Mouse (Mus musculus) liver, embryonic 13.5 days (tissue): ENCODE measurements around the gene Med13l. TPM values are rescaled to one million over a fixed set of nuclear protein-coding genes. Genes with fewer than 3 reads are reported as not detected.

ENCODE experiments used
- ATAC-seq: fragments of 200-750 bp; cut with Nextera tagmentation; 2 replicates; pipeline ENCODE4 v1.8.0; 2017; ENCODE audit warnings: low read depth, mild to moderate bottlenecking, moderate number of reproducible peaks, moderate library complexity
- DNase-seq: peaks from one replicate; pipeline ENCODE4 v3.0.0; 2022
- H3K27ac ChIP-seq: fragments of 300-500 bp; sonication (generic); 2 replicates; pipeline ENCODE4 v1.5.1; 2015; ENCODE audit warnings: moderate library complexity, mild to moderate bottlenecking, inconsistent platforms
- H3K27me3 ChIP-seq: fragments of 300-500 bp; sonication (generic); 2 replicates; pipeline ENCODE4 v1.6.1; 2015; ENCODE audit warnings: mild to moderate bottlenecking, inconsistent platforms
- H3K36me3 ChIP-seq: fragments of 300-500 bp; sonication (generic); 2 replicates; pipeline ENCODE4 v1.6.1; 2015; ENCODE audit warnings: mild to moderate bottlenecking, inconsistent platforms
- H3K4me1 ChIP-seq: fragments of 300-500 bp; sonication (generic); replicated peaks from 2 replicates; pipeline ENCODE4 v1.6.1; 2015; ENCODE audit warnings: inconsistent platforms
- H3K4me2 ChIP-seq: fragments of 300-500 bp; sonication (generic); 2 replicates; pipeline ENCODE4 v1.6.1; 2015; ENCODE audit warnings: inconsistent platforms, mild to moderate bottlenecking, moderate library complexity
- H3K4me3 ChIP-seq: fragments of 300-500 bp; sonication (generic); replicated peaks from 2 replicates; pipeline ENCODE4 v1.5.1; 2015; ENCODE audit warnings: mild to moderate bottlenecking, inconsistent platforms
- H3K9ac ChIP-seq: fragments of 300-500 bp; sonication (generic); 2 replicates; pipeline ENCODE4 v1.6.1; 2015; ENCODE audit warnings: mild to moderate bottlenecking, inconsistent platforms
- H3K9me3 ChIP-seq: fragments of 300-500 bp; sonication (generic); replicated peaks from 2 replicates; pipeline ENCODE4 v1.6.1; 2016; ENCODE audit warnings: inconsistent platforms
- WGBS: fragments of 180-500 bp; shearing (Covaris S2); methylation state at CpG from one replicate; pipeline ENCODE4 v1.1.7; 2015; ENCODE audit not compliant: insufficient replicate concordance; 5-methylcytosine and 5-hydroxymethylcytosine counted together
- polyA plus RNA-seq: library from polyadenylated mRNA; unstranded; fragments of >200 nt; fragmentation: Nextera tagmentation; extraction: Ambion mirVana; gene quantifications from 2 replicates; pipeline ENCODE4 v1.2.1, GENCODE M21; 2015

The Med13l gene
- polyA plus RNA-seq, 1 experiment from 2014 or later, result 10.1 TPM

DNA sequence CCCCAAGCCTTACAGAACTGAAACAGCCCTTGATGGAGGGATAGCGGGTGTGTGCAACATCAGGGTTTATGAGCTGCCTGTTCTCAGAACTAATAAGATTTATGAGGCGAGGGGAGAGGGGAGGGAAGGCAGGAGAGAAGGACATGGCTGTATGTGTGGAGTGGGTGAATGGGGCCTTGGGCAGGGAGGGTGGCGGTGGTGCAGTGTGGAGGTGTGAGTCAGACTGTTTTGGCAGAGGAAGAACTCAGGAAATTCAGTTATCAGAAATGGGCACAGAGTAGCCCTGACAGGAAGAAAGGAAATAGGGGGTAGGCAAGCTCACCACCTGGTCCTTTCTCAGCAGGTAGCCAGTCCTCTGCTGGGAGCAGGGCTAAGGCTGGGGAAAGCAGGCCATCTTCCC lies 13.8 kb downstream of the Med13l start:
- no peak for DNase-seq
- ATAC-seq, result 0 out of 2 replicates have a peak, but pooled peaks have one; percentile 10
- WGBS, result 45% methylated on average over 3 of the region's 3 CpGs
- Histone ChIP-seq H3K27me3 (no peaks in the 10 kb centered on the region), H3K9ac (no peak overlapping the region; the same call in 1 of the 2 replicates), H3K27ac (no peak overlapping the region), H3K4me1 (peaks cover 75% of the 10 kb centered on the region), H3K36me3 (no peaks in the 10 kb centered on the region), H3K4me3 (no peak overlapping the region), H3K9me3 (no peaks in the 10 kb centered on the region), H3K4me2 (no peak overlapping the region)

DNA sequence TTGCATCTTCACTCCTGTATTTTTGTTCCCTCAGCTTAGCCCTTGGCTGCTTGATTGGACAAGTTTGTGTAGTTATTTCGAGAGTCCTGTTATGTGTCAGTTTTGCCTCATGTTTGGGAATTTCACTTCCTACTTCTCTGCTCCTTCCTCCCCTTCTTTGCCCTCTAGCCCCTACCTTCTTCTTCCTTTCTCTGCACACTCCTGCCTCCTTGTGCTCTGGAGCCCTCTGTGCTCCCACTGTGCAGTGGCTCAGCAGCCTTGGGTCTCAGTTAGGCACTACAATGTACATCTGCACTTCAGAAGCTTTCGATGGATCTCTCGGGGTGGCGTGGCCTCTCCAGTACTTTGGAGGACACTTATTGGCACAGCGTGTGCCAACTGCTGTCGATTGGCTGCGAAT lies 14.5 kb downstream of the Med13l start:
- no peak for ATAC-seq
- H3K27ac ChIP-seq, result no peak overlapping the region
- H3K4me2 ChIP-seq, result no peak overlapping the region
- H3K9me3 ChIP-seq, result no peaks in the 10 kb centered on the region
- no peaks in the 10 kb centered on the region for H3K36me3 ChIP-seq
- no peaks in the 10 kb centered on the region for H3K27me3 ChIP-seq
- H3K4me1 ChIP-seq, result peaks cover 70% of the 10 kb centered on the region
- no peak overlapping the region for H3K4me3 ChIP-seq
- no peak for DNase-seq
- H3K9ac ChIP-seq, result no peak overlapping the region
- 84% methylated on average over 7 of the region's 7 CpGs for WGBS

DNA sequence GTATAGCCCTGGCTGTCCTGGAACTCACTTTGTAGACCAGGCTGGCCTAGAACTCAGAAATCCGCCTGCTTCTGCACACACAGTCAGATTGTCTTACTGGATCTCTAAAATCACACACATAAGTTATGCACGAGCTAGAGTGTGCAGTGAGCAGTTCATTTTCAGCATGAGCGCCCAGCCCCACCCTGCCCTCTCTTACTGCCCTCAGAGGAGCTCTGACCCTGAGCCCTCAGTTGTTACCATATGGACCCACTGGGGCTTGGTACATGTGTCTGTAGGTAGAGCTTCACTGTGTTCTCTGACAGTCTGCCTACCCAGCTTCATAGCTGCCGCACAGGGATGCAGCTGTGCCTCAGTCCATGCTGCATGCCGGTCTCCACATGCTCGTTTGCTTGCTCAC lies 15.4 kb downstream of the Med13l start:
- no peak overlapping the region for H3K27ac ChIP-seq
- no peaks in the 10 kb centered on the region for H3K36me3 ChIP-seq
- H3K4me2 ChIP-seq, result no peak overlapping the region
- no peak for DNase-seq
- H3K4me1 ChIP-seq, result peaks cover 62% of the 10 kb centered on the region
- H3K4me3 ChIP-seq, result no peak overlapping the region
- WGBS, result 80% methylated on average over 6 of the region's 6 CpGs
- no peaks in the 10 kb centered on the region for H3K9me3 ChIP-seq
- ATAC-seq, result no peak
- H3K27me3 ChIP-seq, result no peaks in the 10 kb centered on the region
- no peak overlapping the region for H3K9ac ChIP-seq

DNA sequence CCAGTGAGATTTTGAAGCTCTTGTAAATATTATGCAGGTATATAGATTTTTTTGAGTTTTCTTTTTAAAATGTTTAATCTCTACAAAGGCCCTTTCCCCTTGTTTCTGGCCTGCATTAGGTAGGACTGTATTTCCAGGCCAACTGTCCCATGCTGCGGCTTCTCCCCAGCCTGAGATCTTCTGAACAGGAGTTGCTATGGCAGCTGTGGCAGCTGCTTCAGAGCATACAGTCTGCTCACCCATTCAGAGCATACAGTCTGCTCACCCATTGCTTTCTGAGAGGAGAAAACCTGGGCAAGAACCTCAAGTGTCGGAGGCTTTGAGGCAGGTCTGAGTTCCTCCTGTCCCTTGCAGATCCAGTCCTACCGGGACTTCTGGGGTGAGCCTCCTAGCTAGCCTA lies 16.3 kb downstream of the Med13l start:
- no peak overlapping the region for H3K27ac ChIP-seq
- no peak overlapping the region for H3K4me3 ChIP-seq
- no peaks in the 10 kb centered on the region for H3K36me3 ChIP-seq
- H3K9me3 ChIP-seq, result no peaks in the 10 kb centered on the region
- H3K4me2 ChIP-seq, result no peak overlapping the region
- no peak overlapping the region for H3K9ac ChIP-seq
- peaks cover 55% of the 10 kb centered on the region for H3K4me1 ChIP-seq
- no peaks in the 10 kb centered on the region for H3K27me3 ChIP-seq
- WGBS, result 85% methylated on average over 3 of the region's 3 CpGs
- DNase-seq (no peak), ATAC-seq (no peak)

DNA sequence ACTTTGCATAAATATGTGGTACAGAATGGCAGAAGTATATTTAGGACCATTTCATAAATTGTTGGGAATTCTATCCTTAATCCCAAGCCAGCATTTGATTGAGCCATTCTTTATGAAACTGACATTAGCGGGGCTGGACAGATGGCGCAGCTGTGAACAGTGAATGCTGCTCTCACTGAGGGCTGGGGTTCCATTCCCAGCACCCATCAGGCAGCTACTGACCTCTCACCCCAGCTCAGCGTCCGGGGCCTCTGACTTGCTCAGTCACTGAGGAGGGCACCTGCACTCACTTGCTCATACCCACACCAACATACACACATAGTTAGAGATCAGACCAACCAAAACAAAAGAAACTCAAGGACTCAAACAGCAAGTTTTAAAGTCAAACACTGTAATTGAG lies 24.9 kb downstream of the Med13l start:
- no peak overlapping the region for H3K27ac ChIP-seq
- no peaks in the 10 kb centered on the region for H3K36me3 ChIP-seq
- no peak overlapping the region for H3K9ac ChIP-seq
- no peak overlapping the region for H3K4me3 ChIP-seq
- 69% methylated on average over 4 of the region's 4 CpGs for WGBS
- ATAC-seq (no peak), DNase-seq (no peak)
- no peaks in the 10 kb centered on the region for H3K9me3 ChIP-seq
- H3K4me1 ChIP-seq, result peaks cover 73% of the 10 kb centered on the region
- H3K27me3 ChIP-seq, result no peaks in the 10 kb centered on the region
- no peak overlapping the region for H3K4me2 ChIP-seq

DNA sequence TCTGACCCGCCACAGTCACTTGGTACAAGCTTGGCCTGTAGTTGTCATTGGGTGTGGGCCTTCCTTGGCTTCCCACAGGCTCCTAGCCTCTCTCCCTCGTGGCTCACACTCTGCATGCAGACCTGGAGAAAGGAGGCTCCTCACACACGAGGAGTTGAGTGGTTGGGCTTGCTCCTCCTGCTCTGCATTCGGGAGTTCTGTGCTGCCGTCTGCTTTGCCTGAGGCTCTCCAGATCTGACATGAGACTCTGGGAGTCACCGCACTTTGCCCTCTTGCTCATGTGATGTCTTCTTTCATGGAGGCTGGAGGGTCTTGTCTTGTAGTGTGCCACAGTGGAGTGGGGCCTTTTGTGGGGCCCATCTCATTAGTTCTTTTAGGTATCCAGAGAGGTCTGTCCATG lies 26.1 kb downstream of the Med13l start:
- H3K27ac ChIP-seq, result no peak overlapping the region
- ATAC-seq, result no peak
- no peaks in the 10 kb centered on the region for H3K36me3 ChIP-seq
- H3K4me3 ChIP-seq, result no peak overlapping the region
- no peak overlapping the region for H3K4me2 ChIP-seq
- WGBS, result 73% methylated on average over 6 of the region's 6 CpGs
- no peak for DNase-seq
- H3K27me3 ChIP-seq, result no peaks in the 10 kb centered on the region
- no peak overlapping the region for H3K9ac ChIP-seq
- peaks cover 85% of the 10 kb centered on the region for H3K4me1 ChIP-seq
- H3K9me3 ChIP-seq, result no peaks in the 10 kb centered on the region

DNA sequence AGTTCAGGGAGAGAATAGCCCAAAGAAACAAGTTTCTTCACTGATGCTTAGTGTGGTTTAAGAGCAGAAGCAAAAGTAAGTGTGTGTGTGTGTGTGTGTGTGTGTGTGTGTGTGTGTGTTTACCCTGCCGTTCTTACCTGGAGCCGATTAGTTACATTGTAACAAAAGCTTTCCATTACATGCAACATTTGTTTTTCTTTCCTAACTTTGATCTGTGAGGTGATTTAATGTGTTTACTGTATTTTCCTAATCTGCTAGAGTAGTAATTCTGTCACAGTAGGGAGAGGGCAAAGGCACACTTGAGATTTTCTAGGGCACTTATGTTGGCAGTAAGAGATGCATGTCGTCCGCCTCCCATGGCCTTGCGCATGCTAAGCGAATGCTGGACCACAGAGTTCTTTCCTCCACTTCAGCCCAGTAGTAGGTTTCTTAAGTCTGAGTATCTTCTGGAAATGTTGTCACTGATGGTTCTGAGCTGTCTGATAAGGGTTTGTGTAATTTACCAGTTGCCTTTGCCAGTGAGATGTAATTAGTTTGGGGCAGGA lies 28.0 kb downstream of the Med13l start:
- peak overlapping the region; percentile 34; the same call in 1 of the 2 replicates for H3K9ac ChIP-seq
- no peak for DNase-seq
- peaks cover 79% of the 10 kb centered on the region for H3K4me1 ChIP-seq
- no peak overlapping the region for H3K4me3 ChIP-seq
- WGBS, result 80% methylated on average over 6 of the region's 6 CpGs
- peaks cover 3% of the 10 kb centered on the region; the same call in 1 of the 2 replicates for H3K36me3 ChIP-seq
- ATAC-seq, result no peak
- peak overlapping the region; percentile 14; the same call in 1 of the 2 replicates for H3K27ac ChIP-seq
- H3K27me3 ChIP-seq, result no peaks in the 10 kb centered on the region
- H3K4me2 ChIP-seq, result no peak overlapping the region
- H3K9me3 ChIP-seq, result no peaks in the 10 kb centered on the region

DNA sequence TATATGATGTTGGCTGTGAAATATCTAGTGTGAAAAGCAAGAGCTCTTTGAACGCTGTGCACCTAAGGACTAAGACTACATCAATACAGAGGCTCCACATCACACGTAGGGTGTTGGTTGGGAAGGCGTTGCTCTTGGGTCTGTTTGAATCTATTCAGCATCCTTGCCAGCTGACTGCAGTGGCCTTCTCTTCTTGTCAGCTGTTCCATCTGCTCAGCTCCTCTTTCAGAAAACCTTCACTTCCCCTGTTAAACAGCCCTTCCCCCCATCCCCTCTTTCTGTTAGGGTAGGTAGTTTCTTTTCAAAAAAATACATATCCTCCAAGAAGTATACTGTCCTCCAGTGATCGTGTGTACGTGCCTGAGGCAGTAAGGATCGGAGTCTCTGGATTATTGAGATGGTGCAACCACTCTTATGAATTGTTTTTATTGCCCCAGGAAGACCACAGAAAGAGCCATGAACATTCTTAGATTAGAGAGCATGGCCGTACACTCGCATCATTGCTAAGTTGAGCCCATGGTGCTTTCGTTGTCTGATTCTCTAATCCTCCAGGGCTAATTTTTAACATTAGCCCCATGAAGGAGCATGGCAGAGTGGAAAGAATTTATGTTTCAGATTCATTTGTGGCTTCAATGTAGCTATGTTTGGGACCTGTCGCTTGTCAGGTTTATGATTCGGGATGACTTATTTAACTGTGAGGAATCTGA lies 28.9 kb downstream of the Med13l start:
- Histone ChIP-seq H3K36me3 (peaks cover 6% of the 10 kb centered on the region; the same call in 1 of the 2 replicates), H3K9me3 (no peaks in the 10 kb centered on the region), H3K9ac (no peak overlapping the region), H3K4me2 (no peak overlapping the region), H3K4me3 (no peak overlapping the region), H3K27ac (peak overlapping the region; percentile 14; the same call in 1 of the 2 replicates), H3K27me3 (no peaks in the 10 kb centered on the region), H3K4me1 (peaks cover 72% of the 10 kb centered on the region)
- ATAC-seq (no peak), DNase-seq (no peak)
- WGBS, result 78% methylated on average over 11 of the region's 11 CpGs

DNA sequence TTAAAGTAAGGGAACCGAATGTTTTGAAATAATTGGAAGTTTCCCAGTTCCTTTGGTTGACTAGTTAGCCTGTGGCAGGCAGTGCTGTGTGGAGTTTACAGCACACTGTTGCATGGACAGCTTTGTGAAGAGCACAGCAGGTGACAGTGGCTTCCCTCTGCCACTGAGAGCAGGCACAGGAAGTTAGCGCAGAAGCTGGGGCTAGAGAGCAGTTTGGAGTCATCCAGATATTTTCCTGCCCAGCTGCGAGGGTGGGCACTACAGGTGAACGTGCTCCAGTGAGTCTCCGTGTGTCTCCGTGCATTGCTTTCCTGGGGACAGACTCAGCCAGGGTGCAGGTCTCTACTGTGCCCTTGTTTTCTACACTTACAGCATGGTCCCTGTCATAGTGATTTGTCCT lies 30.4 kb downstream of the Med13l start:
- Histone ChIP-seq H3K4me1 (peaks cover 65% of the 10 kb centered on the region), H3K4me3 (no peak overlapping the region), H3K27ac (no peak overlapping the region), H3K9me3 (no peaks in the 10 kb centered on the region), H3K36me3 (peaks cover 6% of the 10 kb centered on the region; the same call in 1 of the 2 replicates), H3K9ac (no peak overlapping the region), H3K4me2 (no peak overlapping the region), H3K27me3 (no peaks in the 10 kb centered on the region)
- ATAC-seq (no peak), DNase-seq (no peak)
- WGBS, result 29% methylated on average over 6 of the region's 6 CpGs

DNA sequence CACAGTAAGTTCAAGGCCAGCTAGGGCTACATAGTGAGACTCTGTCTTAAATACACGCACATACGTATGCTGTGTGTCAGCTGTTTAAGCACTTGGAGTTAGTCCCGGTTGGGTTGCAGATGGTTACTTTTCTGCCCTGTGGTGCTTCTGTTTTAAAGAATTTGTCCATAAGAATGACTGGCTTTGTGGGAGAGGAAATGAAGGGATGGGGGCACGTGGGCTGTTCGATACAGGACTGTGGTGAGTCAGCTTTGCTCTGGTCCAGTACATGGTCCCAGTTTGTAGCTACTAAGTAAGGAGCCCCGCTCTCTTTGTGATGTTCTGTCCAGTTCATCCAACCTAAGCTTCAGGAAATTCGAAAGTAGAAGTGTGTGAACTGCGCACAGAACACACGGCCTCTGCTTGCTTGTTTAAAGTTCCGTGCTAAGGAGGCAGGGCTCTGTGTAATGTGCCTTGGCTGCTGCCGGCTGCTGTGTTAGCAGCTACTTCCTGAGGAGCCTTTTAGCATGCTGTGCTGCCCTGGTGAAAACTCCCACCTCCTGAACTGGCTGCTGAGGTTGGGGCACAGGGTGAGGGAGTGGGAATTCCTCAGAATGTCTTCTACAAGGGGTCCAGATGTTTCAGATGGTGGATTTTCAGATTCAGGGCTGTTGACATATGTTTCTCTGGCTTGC lies 31.5 kb downstream of the Med13l start:
- H3K4me1 ChIP-seq, result peaks cover 62% of the 10 kb centered on the region
- H3K27ac ChIP-seq, result 0 out of 2 replicates have a peak overlapping the region, but pooled peaks have one; percentile 16
- no peak overlapping the region for H3K9ac ChIP-seq
- H3K36me3 ChIP-seq, result peaks cover 13% of the 10 kb centered on the region
- H3K4me2 ChIP-seq, result peak overlapping the region; percentile 17
- H3K9me3 ChIP-seq, result no peaks in the 10 kb centered on the region
- ATAC-seq, result 0 out of 2 replicates have a peak, but pooled peaks have one; percentile 18
- WGBS, result 36% methylated on average over 11 of the region's 11 CpGs
- H3K4me3 ChIP-seq, result no peak overlapping the region
- H3K27me3 ChIP-seq, result no peaks in the 10 kb centered on the region
- no peak for DNase-seq

DNA sequence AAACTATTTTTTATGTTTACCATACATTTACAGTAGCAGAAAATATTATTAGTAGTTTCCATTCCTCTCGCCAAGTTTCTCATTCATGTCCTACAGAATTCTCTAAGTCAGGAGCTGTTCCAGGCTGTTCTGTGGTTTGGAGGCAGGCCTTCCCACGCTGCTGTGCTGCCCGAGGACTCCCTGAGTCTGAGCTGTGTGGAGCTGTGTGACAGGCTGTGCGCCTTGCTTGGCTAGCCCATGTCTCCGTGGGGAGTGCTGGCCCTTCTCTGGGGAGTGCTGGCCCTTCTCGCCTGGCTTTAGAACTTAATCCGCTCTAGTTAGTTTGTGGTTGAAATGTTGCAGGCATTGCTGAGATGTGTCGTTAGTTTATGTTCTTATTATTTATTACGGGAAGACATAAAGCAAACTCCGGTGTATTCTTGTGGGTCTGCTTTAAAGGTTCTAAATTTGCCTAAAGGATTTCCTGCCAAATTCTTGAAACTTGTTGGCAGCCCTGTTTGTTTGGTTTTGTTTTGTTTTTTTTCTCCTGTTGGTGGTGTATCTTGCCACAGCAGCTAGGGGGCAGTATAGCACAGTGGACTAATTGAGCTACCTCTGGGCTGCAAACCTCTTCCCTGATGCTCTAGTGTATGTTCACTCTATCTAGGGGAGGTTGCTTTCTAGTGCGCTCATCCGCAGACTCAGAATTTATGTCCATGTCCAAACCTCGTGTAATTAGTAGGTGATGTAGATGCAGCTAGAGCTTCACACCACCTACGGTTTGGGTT lies 34.2 kb downstream of the Med13l start:
- no peaks in the 10 kb centered on the region for H3K27me3 ChIP-seq
- WGBS, result 64% methylated on average over 14 of the region's 14 CpGs

More for the DNA sequence above, 34.2 kb downstream of the Med13l start:
- Histone ChIP-seq H3K9ac (no peak overlapping the region), H3K4me3 (no peak overlapping the region), H3K4me1 (peaks cover 53% of the 10 kb centered on the region), H3K9me3 (no peaks in the 10 kb centered on the region), H3K27ac (0 out of 2 replicates have a peak overlapping the region, but pooled peaks have one; percentile 19), H3K36me3 (peaks cover 20% of the 10 kb centered on the region), H3K4me2 (no peak overlapping the region)
- DNase-seq, result no peak
- no peak for ATAC-seq
